Mouse (Mus musculus) lung, postnatal 0 days (tissue): ENCODE measurements around the gene Prkcb. TPM values are rescaled to one million over a fixed set of nuclear protein-coding genes. Genes with fewer than 3 reads are reported as not detected.

Experiments
- ATAC-seq: fragments of 200-750 bp; cut with Nextera tagmentation; 2 replicates; pipeline ENCODE4 v1.8.0; 2017; ENCODE audit warnings: moderate library complexity
- DNase-seq: peaks from one replicate; pipeline ENCODE4 v3.0.0-alpha.2; 2016; ENCODE audit warnings: low spot score
- H3K27ac ChIP-seq: fragments of 300-500 bp; sonication (generic); 2 replicates; pipeline ENCODE4 v1.5.1; 2014; ENCODE audit warnings: antibody characterized with exemption, mild to moderate bottlenecking, low read length, mixed read lengths
- H3K27me3 ChIP-seq: fragments of 300-500 bp; sonication (generic); replicated peaks from 2 replicates; pipeline ENCODE4 v1.6.1; 2014; ENCODE audit warnings: low read length, mixed read lengths; ENCODE audit not compliant: insufficient read depth
- H3K36me3 ChIP-seq: fragments of 300-500 bp; sonication (generic); 2 replicates; pipeline ENCODE4 v1.6.1; 2014; ENCODE audit warnings: low read length, mixed read lengths; ENCODE audit not compliant: insufficient read depth
- H3K4me1 ChIP-seq: fragments of 300-500 bp; sonication (generic); 2 replicates; pipeline ENCODE4 v1.6.1; 2014; ENCODE audit warnings: antibody characterized with exemption, low read depth, low read length, mixed read lengths; ENCODE audit not compliant: insufficient read depth
- H3K4me2 ChIP-seq: fragments of 300-500 bp; sonication (generic); replicated peaks from 2 replicates; pipeline ENCODE4 v1.6.1; 2014; ENCODE audit warnings: low read depth, mild to moderate bottlenecking, low read length, moderate library complexity, mixed read lengths
- H3K4me3 ChIP-seq: fragments of 300-500 bp; sonication (generic); 2 replicates; pipeline ENCODE4 v1.5.1; 2014; ENCODE audit warnings: low read depth, low read length
- H3K9ac ChIP-seq: fragments of 300-500 bp; sonication (generic); replicated peaks from 2 replicates; pipeline ENCODE4 v1.6.1; 2014; ENCODE audit warnings: low read depth, mild to moderate bottlenecking
- H3K9me3 ChIP-seq: fragments of 300-500 bp; sonication (generic); 2 replicates; pipeline ENCODE4 v1.6.1; 2016; ENCODE audit warnings: low read length, mixed read lengths
- CTCF ChIP-seq: IDR thresholded peaks from 2 replicates; pipeline ENCODE4 v1.5.1; 2016; ENCODE audit warnings: antibody characterized with exemption, mild to moderate bottlenecking
- EP300 ChIP-seq: IDR thresholded peaks from 2 replicates; pipeline ENCODE4 v1.6.1; 2016; ENCODE audit warnings: antibody characterized with exemption, mild to moderate bottlenecking, control low read depth
- WGBS: fragments of 180-500 bp; shearing (Covaris S2); extraction: QIAGEN DNeasy Blood & Tissue Kit; methylation state at CpG from one replicate; pipeline ENCODE4 v1.1.7; 2014; 5-methylcytosine and 5-hydroxymethylcytosine counted together
- polyA plus RNA-seq: library from polyadenylated mRNA; unstranded; fragments of >200 nt; fragmentation: Nextera tagmentation; extraction: Ambion mirVana; gene quantifications from 2 replicates; pipeline ENCODE4 v1.2.1, GENCODE M21; 2015

Gene Prkcb
- polyA plus RNA-seq, 1 experiment from 2014 or later: 2.3 TPM

- peak; percentile 54 for DNase-seq
- Histone ChIP-seq H3K4me2 (no peak overlapping the region), H3K4me3 (no peak overlapping the region), H3K9ac (no peak overlapping the region), H3K27ac (no peak overlapping the region), H3K36me3 (no peaks in the 10 kb centered on the region), H3K9me3 (no peaks in the 10 kb centered on the region), H3K4me1 (no peaks in the 10 kb centered on the region), H3K27me3 (no peaks in the 10 kb centered on the region)
- WGBS: 29% methylated on average over 8 of the region's 8 CpGs
- TF ChIP-seq EP300 (no peak), CTCF (peak; percentile 82)
- ATAC-seq: no peak
These were observed 177.4 kb downstream of the Prkcb start for GRCm38 (mm10) chr7:122465823-122466549.

DNA sequence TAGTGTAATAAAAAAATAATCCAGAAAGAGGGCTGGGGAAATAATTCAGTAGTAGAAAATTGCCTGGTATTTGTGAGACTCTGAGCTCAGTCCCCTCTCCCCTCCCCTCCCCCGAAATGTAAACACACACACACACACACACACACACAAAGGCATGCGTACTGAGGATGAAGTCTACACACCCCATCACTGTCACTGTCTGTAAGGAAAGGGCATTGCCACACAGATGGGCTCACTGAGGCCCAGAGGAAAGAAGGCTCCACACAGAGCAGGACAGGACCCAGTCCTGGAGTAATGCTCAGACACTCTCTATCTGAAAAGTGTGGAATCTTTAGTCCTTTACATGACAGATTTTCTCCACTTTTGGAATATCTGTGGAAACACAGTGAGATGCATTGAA, 178.2 kb downstream of the Prkcb start:
- no peak overlapping the region for H3K4me3 ChIP-seq
- ATAC-seq (no peak), DNase-seq (no peak)
- TF ChIP-seq EP300 (no peak), CTCF (no peak)
- no peaks in the 10 kb centered on the region for H3K27me3 ChIP-seq
- no peaks in the 10 kb centered on the region for H3K4me1 ChIP-seq
- H3K9ac ChIP-seq: no peak overlapping the region
- no peaks in the 10 kb centered on the region for H3K36me3 ChIP-seq
- no peaks in the 10 kb centered on the region for H3K9me3 ChIP-seq
- WGBS: 58% methylated on average over 2 of the region's 2 CpGs
- H3K27ac ChIP-seq: no peak overlapping the region
- H3K4me2 ChIP-seq: no peak overlapping the region

DNA sequence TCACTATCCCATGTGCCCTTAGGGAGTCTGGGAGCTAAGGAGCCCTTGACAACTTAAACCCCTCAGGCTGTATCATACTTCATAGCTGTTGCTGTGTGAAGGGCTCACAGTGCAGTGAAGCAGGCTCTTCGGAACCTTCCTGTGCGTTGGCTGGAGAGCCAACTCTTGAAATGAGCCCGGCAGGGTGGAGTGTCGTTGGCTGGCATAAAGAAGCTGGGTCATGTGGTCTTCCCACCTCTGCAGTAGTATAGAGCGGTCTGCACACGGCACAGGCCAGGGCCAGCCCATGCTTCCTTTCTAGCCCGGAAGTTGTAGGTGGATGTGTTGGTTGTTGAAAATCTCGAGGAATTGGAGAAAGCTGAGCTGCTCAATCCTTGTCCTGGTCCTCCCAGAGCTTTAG, 179.3 kb downstream of the Prkcb start:
- Histone ChIP-seq H3K9ac (no peak overlapping the region), H3K27ac (no peak overlapping the region), H3K4me3 (no peak overlapping the region), H3K36me3 (no peaks in the 10 kb centered on the region), H3K9me3 (no peaks in the 10 kb centered on the region), H3K4me1 (no peaks in the 10 kb centered on the region), H3K27me3 (no peaks in the 10 kb centered on the region), H3K4me2 (no peak overlapping the region)
- 60% methylated on average over 8 of the region's 8 CpGs for WGBS
- ATAC-seq (no peak), DNase-seq (no peak)
- no peak for TF ChIP-seq CTCF
- TF ChIP-seq EP300: no peak

DNA sequence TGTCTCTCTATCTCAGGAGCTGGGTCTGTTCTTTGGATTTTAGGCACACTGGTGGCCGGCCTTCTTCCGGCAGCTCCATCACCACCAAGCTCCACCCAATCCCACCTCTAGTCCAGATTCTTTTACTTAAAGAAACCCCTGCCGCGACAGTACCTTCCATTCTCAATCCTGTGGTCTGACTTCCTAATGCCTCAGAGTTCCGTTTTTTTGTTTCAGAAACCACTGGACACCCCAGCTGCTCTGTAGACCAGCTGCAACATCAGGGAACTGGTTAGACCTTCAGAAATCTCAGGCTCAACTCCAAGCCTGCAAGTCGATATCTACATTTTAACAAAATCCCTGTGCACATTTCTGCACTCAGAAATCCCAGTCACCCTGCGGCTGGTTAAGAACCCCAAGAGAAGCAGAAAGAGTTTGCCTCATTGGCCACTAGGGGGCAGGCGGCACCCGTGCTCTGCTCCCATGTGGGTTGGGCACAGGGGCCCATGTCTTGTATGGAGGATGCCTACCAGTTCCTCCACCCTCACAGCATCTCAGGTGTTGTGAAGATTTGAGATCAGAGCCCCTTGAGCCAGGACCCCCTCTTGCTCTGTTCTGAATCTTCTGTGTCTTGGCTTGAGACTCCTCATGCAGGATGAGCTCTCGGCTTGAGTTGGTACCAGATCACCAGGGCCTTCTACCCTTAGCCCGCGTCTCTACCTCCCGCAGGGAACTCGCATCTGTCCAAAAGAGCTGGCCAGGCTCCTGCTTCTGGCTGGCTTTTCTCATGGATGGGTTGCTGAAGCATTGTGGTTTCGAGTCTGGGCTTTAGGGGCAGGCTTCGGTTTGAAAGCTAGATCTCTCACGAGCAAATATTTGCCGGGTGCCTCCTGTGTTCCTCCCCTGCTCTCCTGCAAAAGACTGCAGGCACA, 182.1 kb downstream of the Prkcb start:
- Histone ChIP-seq H3K4me2 (no peak overlapping the region), H3K27me3 (no peaks in the 10 kb centered on the region), H3K36me3 (no peaks in the 10 kb centered on the region), H3K4me3 (no peak overlapping the region), H3K9ac (no peak overlapping the region), H3K27ac (no peak overlapping the region), H3K4me1 (no peaks in the 10 kb centered on the region), H3K9me3 (no peaks in the 10 kb centered on the region)
- 45% methylated on average over 18 of the region's 18 CpGs for WGBS
- DNase-seq: peak; percentile 64
- ATAC-seq: peak; percentile 44; the same call in 1 of the 2 replicates
- peak; percentile 97 for TF ChIP-seq CTCF
- no peak for TF ChIP-seq EP300

- DNase-seq: no peak
These were observed 183.7 kb downstream of the Prkcb start for GRCm38 (mm10) chr7:122472223-122472622.

DNA sequence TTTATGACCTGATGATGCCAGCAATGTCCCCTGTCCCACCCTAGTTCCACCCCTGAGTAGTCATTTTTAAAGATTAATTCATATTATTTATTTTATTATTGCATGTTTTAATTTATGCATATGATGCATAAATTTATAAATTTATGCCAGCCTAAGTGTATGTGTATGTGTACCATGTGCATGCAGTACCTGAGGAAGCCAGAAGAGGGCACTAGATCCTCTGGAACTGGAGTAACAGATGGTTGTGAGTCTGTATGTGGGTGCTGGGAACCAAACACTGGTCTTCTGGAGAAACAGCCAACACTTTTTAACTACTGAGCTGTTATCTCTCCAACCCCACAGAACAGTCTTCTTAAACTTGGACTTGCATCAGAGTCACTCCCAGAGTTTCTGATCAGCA, 186.5 kb downstream of the Prkcb start:
- no peak overlapping the region for H3K4me3 ChIP-seq
- no peaks in the 10 kb centered on the region for H3K4me1 ChIP-seq
- no peak overlapping the region for H3K27ac ChIP-seq
- TF ChIP-seq CTCF (peak; percentile 24), EP300 (no peak)
- H3K27me3 ChIP-seq: no peaks in the 10 kb centered on the region
- ATAC-seq: no peak
- no peak for DNase-seq
- H3K36me3 ChIP-seq: no peaks in the 10 kb centered on the region
- H3K9ac ChIP-seq: no peak overlapping the region
- H3K9me3 ChIP-seq: no peaks in the 10 kb centered on the region
- no peak overlapping the region for H3K4me2 ChIP-seq

More at GRCm38 (mm10) chr7:122472223-122472622, 183.7 kb downstream of the Prkcb start:
- 70% methylated on average over 5 of the region's 5 CpGs for WGBS
- no peak overlapping the region for H3K4me2 ChIP-seq
- no peak for ATAC-seq
- H3K9ac ChIP-seq: no peak overlapping the region
- no peaks in the 10 kb centered on the region for H3K4me1 ChIP-seq
- H3K9me3 ChIP-seq: no peaks in the 10 kb centered on the region
- no peak overlapping the region for H3K4me3 ChIP-seq
- H3K36me3 ChIP-seq: no peaks in the 10 kb centered on the region
- no peaks in the 10 kb centered on the region for H3K27me3 ChIP-seq
- TF ChIP-seq EP300: no peak
- no peak for TF ChIP-seq CTCF
- H3K27ac ChIP-seq: no peak overlapping the region
